Mouse (Mus musculus) small intestine, adult 2 months (tissue): ENCODE results near the gene Spaca3.

Experiments
- CTCF ChIP-seq: fragments of 200-500 bp; IDR thresholded peaks from 2 replicates; pipeline ENCODE4 v1.5.1; 2012; ENCODE audit warnings: low read depth, mild to moderate bottlenecking, control low read depth, inconsistent platforms, low read length, moderate library complexity, mixed read lengths; ENCODE audit not compliant: insufficient replicate concordance, insufficient read length; ENCODE audit errors: extremely low read depth
- POLR2A ChIP-seq: fragments of 200-500 bp; IDR thresholded peaks from 2 replicates; pipeline ENCODE4 v1.6.1; 2012; ENCODE audit warnings: low read depth, mild to moderate bottlenecking, control low read depth, inconsistent platforms, low read length, moderate library complexity

GRCm38 (mm10) chr11:80900555-80900954 is 42.4 kb downstream of the Spaca3 start:
- no peak for TF ChIP-seq CTCF
- no peak for TF ChIP-seq POLR2A
